Mouse (Mus musculus) MEL-GATA-1-ER (cell line): ENCODE measurements at regions not wholly inside any gene's neighbourhood (a gene's known extent, or its start where the extent isn't known, plus 50 kb on each side); places are given as distances from the start of the nearest gene placed in this dataset.

Experiments used
- DNase-seq: peaks from one replicate; pipeline ENCODE4 v3.0.0-alpha.2; 2012; ENCODE audit warnings: low read depth; ENCODE audit errors: extremely low read depth

DNA sequence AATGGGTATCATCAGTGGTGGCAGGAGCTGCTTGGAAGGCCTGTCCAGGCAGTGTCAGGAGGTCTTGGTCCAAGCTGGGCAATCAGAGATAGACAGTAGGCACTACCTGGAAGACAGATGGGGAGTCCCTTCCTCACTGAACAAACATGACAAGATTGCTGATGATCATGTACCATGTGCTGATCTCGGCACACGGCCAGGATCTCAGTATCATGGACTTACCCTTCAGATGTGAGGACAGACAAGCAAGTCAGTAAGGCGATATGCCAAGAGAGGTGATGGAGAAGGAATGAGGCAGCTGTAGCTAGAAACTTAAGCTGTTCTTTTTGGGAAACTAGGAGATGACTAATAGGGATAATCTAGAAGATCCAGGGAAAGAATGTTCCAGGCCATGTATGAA, 238.2 kb downstream of the Rybp start:
- no peak for DNase-seq

DNA sequence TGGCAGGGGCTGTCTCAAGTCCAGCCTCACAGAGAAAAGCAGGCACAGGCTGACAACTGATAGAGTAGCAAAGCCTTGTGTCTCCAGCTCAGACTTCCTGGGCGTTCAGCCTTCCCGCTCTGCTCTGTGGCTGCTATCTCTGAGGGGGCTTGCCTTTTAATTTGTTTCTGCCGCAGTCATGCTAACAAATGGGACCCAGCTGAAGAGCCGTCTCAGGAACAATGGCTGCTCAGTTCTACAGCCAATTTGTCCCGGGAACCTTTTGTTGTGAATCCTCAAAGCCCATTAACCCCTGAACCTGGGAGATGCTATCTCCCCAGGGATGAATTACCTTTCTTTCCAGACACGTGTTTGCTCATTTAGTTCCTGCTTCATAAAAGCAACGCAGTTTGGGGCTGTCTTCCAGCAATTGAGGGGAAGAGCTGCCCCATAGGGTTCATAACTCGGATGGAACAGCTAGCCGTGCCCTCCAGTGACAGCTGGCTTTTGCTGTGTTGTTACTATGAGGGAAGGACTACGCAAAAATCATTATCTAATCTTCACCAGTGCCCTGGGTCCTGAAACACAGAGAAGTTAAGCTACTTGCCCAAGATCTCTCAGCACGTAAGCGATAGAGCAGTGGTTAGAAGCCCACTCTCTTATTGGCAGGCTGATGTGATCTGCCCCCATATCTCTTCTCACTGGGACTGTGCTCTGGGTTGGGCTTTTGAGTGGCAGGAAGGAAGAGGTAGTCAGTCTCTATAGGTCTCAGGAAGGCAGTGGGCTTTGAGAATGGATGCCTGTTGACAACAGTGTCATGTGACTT, 240.9 kb downstream of the Rybp start:
- peak; percentile 26 for DNase-seq

DNA sequence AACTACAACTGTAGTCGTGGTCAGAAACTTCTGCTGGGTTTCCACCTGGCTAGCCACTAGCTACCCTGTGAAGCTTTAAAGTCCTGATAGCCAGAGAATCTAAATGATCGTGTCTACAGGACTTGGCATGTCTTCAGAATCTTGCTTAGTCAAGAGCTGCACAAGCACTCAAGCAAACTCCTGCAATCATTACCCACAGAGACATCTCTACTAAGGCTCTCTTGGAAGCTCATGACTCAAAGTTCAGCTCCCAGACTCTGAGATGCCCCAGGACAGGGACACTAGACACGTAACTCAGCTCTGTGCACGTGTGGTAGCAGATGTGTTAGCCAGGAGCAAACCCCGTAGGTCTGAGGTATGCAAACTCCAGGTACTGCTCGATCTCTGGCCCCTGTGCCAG, 242.2 kb downstream of the Rybp start:
- DNase-seq = no peak

DNA sequence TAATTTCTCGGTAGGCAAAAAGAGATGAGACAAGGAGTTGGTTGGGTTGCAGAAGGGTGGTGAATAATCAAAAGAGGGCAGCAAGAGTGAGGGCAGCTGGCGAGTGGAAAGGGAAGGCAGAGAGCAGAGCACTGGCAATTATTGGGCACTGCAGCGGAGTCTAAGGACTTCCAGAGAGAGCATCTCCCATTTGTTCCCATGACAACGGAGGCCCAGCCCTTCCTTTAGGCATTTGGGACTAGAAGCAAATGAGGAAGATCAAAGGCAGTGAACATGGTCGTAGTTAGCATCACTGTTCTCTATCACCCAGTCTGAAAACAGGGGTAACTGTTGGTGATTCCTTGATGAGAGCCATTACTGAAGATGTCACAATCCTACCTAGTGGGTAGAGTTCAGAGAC, 246.1 kb downstream of the Rybp start:
- no peak for DNase-seq

DNA sequence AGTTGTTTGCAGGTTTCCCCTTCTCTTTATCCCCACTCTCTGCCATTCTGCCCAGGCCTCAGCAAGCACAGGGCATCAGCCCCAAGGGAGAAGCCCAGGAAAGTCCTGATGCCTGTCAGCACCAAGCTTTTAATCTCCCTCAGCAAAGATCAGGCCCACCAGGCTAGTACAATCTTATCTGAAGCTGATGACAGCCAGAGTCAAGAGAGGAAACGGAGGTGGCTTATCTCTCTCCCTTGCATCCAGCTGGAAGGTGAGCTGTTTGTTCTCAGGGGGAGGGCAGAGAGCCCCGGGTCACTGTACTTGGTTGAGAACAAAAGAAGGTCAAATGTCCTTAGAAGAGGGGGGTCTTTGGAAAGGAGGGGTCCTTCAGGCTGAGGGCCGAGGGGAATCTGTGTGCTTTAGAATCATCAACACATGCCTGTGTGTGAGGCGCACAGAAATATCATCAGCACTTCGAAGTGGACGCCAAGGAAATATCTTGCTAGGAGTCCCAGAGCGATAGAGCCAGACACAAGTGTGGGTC, 246.8 kb downstream of the Rybp start:
- peak; percentile 29 for DNase-seq

DNA sequence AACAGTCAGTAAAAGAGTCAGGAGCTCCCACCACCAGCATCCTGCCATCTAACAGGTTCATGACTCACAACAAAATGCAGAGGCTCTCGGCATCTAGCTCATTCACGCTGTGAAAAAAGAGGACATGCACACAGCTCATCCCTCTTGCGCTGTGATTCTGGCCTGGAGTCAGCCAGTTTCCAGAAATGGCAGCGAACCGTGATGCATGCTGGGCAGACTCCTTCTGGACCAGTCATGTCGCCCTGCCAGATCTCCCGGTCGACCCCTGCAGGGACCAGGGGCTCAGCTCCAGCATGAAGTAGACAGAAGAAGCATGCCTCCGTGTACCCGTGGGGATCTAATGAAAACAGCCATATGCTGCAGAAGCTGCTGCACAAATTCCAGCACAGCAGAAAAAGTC, 254.6 kb downstream of the Rybp start:
- no peak for DNase-seq

DNA sequence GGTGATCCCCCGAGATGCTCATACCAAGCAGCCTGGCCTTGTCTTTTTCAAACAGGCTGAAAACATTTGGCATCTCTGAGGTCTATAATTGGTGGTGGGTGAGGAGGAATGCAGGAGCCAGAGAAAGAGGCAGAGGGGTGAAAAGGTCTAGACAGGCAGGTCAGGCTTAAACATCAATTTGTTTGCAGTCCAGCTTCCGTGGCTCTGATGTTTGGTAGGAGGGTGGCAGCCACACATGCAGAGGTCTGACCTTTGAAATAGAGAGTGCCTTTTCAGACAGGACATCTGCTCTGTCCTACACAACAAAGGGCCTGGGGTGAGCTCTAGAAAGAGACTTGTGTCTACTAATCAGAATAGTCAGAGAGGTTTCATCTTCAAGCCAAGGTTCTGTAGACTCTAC, 256.8 kb downstream of the Rybp start:
- DNase-seq = no peak

DNA sequence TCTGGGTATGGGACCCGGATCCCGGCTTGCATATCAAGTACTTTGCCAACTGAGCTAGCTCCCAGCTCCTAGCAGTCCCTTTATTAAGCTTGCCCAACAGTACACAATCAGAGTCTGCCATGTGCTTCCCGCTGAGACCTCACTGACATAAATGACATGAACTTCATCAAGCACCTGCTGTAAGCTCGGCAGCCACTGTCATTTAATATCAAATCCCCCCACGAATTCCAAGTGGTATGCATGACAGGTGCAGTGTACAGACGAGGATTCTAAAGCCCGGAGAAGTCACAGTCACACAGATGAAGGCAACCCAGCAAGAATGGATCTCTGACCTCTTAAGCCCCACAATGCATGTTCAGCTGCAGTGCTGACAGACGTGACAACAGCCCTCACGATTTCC, 257.3 kb downstream of the Rybp start:
- no peak for DNase-seq

DNA sequence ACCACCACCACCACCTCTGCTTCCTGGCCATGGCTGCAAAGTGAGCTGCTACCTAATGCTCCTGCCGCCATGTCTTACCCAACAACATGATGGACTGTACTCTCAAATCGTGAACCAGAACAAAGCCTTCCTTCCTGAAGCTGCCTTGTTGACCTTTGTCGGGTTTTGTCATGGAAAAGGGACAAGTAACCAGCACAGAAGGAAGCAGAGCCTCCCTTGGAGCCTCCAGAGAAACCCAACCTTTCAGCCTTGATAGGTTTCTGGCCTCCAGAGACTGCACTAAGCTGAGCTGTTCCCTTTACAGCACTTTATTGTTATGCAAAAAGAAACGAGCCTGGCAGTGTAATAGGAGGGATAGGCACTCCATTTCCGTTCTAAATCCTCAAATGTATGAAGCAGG, 259.8 kb downstream of the Rybp start:
- DNase-seq = no peak

DNA sequence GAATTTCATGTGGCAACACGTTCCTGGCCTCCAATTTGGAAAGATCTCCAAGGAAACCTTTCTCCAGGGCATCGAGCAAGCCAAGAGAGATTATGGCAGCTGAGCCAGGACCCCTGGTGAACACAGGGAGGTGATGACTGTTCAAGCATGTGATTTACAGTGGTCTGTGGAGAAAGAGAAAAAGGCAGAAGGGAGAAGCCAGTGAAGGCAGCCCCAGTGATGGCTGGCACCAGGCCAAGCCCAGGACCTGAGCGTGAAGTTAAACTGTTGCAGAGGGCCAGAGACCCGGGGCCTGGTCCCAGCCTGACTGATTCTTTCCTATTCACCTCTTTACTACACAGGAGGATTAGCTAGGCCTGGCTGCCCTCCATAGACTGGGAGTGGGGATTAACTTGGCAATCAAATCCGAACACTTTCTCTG, 261.7 kb downstream of the Rybp start:
- no peak for DNase-seq

DNA sequence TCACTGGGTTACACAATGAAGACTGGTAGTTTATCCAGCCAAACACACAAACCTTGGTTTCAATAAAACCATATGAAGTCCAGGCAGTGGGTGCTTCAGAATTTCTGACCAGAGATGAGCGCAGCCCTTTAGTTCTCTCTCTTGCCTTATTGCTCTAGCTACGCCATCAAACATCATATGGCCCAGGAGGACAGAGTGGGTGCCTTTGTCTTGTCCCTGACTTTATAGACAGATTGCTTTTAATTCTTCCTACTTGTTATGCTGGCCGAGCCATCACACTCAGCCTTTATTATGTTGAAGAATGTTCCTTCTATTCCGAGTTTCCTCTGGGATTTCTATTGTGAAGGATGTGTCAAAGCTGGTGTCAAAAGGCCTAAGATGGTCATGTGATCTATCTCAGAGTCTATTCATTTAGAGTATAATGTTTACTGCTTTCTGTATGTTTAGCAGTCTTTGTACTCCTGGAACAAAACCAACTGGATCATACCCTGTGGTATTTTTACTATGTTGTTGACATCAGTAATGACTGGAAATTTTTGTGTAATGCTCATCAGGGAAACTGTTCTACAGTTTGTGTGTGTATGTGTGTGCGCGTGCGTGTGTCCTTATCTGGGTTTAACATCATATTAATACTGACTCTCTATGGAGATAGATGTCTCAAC, 263.7 kb downstream of the Rybp start:
- no peak for DNase-seq

DNA sequence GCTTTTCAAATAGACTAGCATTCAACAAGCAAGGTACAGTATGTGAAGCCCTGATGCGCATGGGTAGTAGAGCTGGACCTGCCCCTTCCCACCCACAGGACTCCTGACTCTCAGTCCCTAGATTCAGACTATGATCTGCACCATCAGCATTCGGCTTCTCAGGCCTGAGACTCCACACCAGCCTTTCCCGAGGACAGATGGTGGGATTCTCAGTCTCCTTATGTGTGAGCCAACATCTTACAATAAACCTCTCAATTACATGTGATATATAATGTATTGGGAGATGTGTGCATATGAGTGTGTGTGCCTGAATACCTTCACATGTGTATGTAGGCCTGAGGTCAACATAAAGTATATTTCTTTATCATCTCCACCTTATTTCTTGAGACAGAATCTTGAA, 268.3 kb downstream of the Rybp start:
- DNase-seq = no peak

DNA sequence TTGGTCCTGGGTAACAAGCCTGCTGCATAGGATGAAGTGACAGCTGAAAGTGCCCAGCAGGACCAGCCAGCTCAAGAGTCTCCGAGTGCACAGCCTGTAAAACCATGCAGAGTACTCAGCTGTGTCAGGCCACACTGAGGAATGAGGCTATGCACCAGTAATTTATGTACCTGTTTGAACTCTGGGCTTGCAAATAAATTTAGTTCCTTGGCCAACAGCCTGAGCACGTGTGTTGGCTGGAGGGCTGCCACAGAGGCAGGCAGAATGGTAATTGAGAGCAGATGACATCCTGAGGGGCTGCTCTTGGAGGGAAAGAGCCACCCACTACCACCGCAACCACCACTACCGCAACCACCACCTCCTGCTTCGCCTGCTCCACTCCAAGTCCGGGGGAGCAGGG, 273.3 kb downstream of the Rybp start:
- DNase-seq = no peak

DNA sequence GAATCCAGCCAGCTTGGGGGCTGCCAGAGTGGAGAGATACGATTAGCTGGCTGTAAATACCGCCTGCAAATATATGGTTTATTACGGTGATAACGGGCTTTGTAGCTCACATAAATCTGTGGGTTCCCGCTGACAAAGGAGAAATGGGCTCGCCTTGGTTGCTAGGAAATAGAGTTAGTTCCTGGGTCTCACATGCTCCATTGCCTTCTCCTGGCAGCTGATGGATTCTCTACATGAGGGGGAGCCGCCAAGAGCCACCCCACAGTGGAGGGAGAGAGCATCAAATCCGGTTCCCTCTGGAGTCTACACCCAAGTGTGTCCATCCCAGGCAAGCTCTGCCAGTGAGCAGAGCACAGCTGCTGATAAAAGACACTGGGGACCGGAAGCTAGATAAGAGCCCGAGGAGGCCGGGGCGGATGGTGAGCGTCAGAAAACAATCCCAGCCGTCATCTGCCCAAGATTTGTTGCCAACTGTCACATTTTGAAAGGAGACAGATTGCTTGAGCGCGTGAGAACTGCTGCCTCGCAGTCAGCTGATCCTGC, 275.7 kb downstream of the Rybp start:
- DNase-seq = no peak

DNA sequence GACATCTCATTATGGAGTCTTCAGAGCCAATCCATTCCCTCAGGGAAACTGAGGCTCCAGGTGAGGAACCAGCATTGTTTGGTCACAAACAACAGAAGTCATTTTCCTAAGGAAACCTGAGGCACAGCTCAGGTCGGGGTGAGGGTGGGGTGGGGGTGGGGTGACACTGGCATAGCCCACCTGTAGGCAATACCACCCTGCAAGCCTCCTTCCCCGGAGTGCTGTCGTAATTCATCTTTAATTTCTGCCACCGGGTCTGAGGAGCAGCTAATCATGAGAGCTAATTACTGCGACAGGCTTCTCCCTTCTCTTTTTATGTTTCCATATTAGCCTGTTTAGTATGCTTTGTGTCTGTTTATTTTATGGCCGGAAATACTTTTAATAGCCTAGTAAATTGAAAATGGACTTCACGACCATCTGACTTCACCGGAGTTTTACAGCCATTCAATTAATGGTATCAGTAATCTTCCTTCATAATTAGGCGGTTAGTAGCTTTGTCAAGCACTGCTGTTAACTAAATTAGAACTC, 276.3 kb downstream of the Rybp start:
- DNase-seq = no peak

DNA sequence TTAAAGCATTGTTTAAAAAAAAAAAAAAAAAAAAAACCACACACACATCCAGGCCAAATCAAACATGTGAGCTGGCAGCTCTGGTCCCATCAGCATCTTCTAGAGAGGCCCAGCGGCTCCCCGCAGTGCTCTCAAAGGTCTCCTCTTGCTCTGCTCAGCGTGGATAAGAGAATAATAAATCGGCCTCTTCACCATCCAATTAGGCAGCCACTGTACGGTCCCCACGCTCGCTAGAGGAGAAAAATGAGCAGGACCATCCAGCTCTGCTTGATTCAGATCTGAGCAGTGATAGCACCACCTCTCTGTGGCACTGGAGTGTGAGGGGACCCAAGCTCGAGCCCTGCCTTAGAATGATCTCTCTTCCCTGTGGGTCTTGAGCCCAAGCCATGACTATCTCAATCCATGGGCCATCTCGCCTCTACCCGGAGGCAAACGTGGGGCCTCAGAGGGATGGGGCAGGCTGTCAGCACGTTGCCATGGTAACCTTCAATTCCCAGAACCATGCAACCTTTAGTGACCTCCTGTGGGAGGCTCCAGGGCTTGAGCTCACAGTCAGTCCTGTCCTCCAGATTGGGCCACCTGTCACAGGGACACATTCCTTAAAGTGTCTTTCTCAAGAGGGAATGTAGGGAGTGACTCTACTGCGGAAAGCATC, 273.6 kb upstream of the Prok2 start:
- DNase-seq = no peak

DNA sequence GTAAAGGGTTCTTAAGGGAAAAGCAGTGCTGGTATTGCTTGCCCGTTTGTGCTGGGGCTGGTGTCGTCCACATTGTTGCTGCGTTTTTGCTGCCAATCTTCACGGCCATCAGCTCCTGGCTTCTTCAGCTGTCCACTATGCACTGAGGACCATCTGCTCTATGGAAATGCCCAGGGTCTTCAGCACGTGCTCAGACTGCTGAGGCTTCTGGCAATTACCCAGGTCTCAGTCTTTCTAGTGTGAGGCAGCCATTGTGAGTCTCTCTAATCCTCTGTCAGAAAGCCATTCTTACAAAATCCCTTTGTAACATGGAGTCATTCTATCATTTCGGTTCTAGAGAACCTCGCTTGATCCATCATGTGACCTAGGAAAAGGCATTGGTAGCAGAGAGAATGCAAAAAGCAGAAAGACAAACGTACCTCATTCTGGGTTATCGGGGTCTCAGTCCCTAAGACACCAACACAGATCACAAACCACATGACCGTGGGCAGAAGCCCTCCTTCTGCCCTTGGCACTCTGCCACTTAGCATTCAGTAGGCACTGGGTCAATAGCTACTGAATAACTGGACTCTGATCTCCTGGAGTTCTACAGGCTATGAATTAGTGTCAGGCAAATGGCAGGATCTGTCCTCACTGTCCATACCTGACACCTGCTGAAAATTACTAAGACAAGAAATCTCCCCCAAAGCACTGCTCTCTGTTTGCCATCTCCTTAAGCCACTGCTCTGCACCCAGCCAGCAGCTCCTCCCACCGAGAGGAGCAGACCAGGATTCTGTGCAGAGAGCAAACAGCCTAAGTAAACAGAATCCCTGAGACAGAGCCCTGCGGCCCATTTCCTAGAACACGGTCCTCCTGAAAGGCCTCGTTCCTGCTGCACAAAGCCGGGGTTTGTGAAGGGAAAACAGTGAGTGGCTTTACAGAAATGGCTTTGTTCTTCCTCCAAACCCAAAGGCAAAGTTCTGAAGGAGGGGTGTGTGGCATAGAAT, 270.1 kb upstream of the Prok2 start:
- DNase-seq = no peak

DNA sequence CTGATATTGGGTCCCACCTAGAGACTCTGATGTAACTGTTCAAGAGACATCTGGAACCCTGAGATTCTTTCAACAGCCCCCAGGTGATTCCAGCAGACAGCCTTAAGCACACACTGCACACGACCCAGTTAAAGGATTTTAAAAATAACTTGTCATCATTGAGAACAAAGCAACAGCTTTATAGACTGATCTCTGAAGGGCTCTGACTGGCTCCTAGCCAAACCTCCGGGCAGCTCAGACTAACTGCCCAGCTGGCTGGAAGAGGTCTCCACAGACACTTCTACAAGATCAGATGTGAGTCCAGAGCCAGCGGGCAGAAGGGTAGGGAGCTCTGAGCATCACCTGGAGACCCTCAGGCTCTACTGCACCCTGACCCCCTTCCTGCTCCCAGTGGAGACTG, 267.8 kb upstream of the Prok2 start:
- no peak for DNase-seq

DNA sequence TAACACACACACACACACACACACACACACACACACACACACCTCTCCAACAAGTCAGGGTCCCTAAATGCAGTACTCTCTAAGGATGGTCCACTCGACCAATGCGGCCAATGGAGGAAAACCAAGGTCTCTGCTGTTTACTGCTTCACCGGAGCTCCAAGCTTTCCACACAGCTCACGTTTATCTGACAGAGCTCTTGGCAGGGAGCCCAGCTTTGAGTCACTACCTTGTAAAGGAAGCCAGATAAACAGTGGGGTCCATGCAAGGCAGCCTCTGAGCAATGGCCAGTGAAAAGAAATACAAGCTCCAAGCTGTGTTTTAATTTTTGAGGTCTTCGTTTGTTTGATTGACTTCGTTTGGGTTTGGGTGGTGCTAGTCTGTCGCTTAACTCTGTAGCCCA, 264.9 kb upstream of the Prok2 start:
- DNase-seq = peak; percentile 62

DNA sequence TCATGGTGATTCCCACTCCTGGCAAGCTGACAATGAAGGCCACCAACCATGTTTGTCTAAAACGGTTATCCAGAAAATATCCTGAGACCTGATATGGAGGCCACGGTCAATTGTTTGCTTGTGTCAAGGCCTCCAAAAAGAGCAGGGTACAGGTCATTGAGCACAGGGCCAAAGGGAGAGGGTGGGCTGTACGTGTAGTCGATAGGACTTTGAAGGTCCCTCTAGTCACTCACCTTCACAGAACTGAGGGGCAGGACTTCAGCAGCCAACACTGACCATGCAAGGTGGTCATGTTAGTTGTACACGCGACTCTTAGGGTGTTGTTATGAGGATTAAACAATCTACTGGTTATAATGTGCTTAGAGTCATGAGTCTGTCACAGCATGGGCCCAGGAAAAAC, 264.4 kb upstream of the Prok2 start:
- DNase-seq = no peak

DNA sequence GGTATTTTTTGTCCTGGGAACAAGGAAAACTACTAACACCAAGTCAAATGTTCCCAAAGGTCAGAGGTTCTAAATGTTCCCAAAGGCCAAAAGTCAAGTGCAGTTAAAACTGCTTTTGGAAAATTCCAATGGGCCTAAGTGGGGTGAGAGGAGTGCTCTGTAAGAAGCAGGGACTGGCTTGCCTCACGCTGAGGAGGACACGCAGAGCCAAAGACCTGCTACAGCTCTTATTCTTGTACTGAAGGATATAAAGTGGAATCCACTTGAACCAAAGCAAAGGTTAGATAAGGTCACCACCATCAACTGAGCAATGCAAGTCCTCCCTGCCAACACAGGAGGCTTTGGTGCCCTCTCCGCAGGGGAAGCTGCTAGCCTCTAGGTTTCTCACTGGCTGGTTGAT, 260.3 kb upstream of the Prok2 start:
- no peak for DNase-seq
